Mouse (Mus musculus): Measurements from ENCODE around the gene Atp10b. TPM values are rescaled to one million over a fixed set of nuclear protein-coding genes. Genes with fewer than 3 reads are reported as not detected.

Gene Atp10b
- total and polyA plus RNA-seq, 2 experiments from 2014 or later: 2.7 TPM; not detected in 1

GRCm38 (mm10) chr11:43158814-43159213, 9.1 kb downstream of the Atp10b start:
- Histone ChIP-seq H3K27ac (ENCODE audit: low read depth) (no peak overlapping the region), H3K4me2 (ENCODE audit: low read depth, low read length) (no peak overlapping the region), H3K27me3 (ENCODE audit: control insufficient read depth, insufficient read depth, low read length) (no peaks in the 10 kb centered on the region), H3K4me3 (ENCODE audit: low read depth, low read length) (no peak overlapping the region), H3K36me3 (replicated peaks; ENCODE audit: control insufficient read depth, insufficient read depth, low read length) (no peaks in the 10 kb centered on the region), H3K9me3 (replicated peaks; ENCODE audit: control insufficient read depth, low read length) (no peaks in the 10 kb centered on the region), H3K9ac (replicated peaks; ENCODE audit: low read depth, low read length) (no peak overlapping the region), H3K4me1 (ENCODE audit: control insufficient read depth, insufficient read depth) (no peaks in the 10 kb centered on the region)
- WGBS: 55% methylated on average over 1 of the region's 1 CpGs
- no peak for ATAC-seq (ENCODE audit: insufficient read depth, low read depth)
- no peak for DNase-seq (ENCODE audit: low spot score)
- TF ChIP-seq CTCF (IDR thresholded peaks at IDR 0.05; ENCODE audit: low read depth) (no peak), EP300 (IDR thresholded peaks at IDR 0.05; ENCODE audit: low read depth) (no peak)

DNA sequence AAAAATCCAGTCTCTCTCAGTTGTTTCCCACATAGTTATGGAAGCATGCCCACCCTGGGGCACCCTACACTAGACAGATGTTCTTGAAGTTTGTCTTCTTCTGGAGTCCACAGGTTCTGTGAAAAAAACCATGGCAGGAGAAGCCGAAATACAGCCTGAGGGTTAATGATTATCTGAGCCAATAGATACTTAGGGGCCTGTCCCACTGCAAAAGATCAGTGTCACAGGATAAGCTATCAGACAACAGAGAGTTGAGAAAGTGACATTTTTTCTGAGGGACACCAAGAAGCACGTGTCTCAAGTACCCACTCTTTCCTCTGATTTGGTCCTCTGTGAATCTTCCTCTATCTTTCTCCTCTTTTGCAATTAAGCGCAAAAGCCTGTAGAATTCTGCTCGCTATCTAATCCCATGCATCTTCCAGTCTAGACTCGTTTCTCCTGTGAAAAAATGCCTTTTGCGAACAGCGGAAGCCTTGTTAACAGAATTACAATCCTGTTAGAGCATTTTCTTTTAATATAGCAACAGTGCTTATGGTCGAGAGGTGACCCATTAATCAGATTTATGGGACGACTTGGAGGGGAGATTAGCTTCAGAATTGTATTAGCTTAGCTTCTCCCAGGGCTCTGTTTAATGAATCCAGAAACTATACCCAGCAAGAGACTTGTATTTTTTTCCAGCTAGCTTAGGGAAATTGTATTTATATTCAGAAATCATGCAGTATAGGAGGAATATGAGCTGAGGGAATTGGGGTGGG, 10.7 kb downstream of the Atp10b start:
- H3K4me3 ChIP-seq (ENCODE audit: low read depth, low read length): no peak overlapping the region
- no peaks in the 10 kb centered on the region for H3K27me3 ChIP-seq (ENCODE audit: control insufficient read depth, insufficient read depth, low read length)
- WGBS: 64% methylated on average over 9 of the region's 9 CpGs
- no peaks in the 10 kb centered on the region for H3K36me3 ChIP-seq (replicated peaks; ENCODE audit: control insufficient read depth, insufficient read depth, low read length)
- no peaks in the 10 kb centered on the region for H3K9me3 ChIP-seq (replicated peaks; ENCODE audit: control insufficient read depth, low read length)
- TF ChIP-seq EP300 (IDR thresholded peaks at IDR 0.05; ENCODE audit: low read depth) (no peak), CTCF (IDR thresholded peaks at IDR 0.05; ENCODE audit: low read depth) (no peak)
- no peak overlapping the region for H3K4me2 ChIP-seq (ENCODE audit: low read depth, low read length)
- no peak overlapping the region for H3K27ac ChIP-seq (ENCODE audit: low read depth)
- no peak for ATAC-seq (ENCODE audit: insufficient read depth, low read depth)
- H3K4me1 ChIP-seq (ENCODE audit: control insufficient read depth, insufficient read depth): no peaks in the 10 kb centered on the region
- no peak for DNase-seq (ENCODE audit: low spot score)
- no peak overlapping the region for H3K9ac ChIP-seq (replicated peaks; ENCODE audit: low read depth, low read length)

DNA sequence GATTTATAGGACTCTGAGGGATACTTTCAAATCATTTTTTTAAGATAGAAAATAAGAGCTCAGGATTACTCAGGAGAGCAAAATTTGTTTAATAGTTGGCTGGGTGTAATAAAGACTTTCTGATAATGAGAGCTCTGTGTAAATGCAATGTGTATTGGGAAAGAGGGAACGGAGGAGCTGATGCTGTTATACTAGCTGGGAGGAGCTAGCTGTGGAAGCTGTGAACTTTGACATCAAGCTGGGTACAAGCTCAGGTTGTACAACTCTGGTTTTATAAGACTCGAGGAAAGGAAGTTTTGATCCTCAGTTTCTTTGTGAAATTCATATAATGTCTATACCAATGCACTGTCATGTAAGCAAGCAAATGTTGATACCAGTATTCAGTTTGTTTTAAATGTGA, 20.9 kb downstream of the Atp10b start:
- Histone ChIP-seq H3K36me3 (replicated peaks; ENCODE audit: control insufficient read depth, insufficient read depth, low read length) (no peaks in the 10 kb centered on the region), H3K4me3 (ENCODE audit: low read depth, low read length) (no peak overlapping the region), H3K27me3 (ENCODE audit: control insufficient read depth, insufficient read depth, low read length) (no peaks in the 10 kb centered on the region), H3K27ac (ENCODE audit: low read depth) (no peak overlapping the region), H3K9me3 (replicated peaks; ENCODE audit: control insufficient read depth, low read length) (no peaks in the 10 kb centered on the region), H3K9ac (replicated peaks; ENCODE audit: low read depth, low read length) (no peak overlapping the region), H3K4me2 (ENCODE audit: low read depth, low read length) (no peak overlapping the region), H3K4me1 (ENCODE audit: control insufficient read depth, insufficient read depth) (no peaks in the 10 kb centered on the region)
- DNase-seq (ENCODE audit: low spot score) (no peak), ATAC-seq (ENCODE audit: insufficient read depth, low read depth) (no peak)
- WGBS: 72% methylated on average over 2 of the region's 2 CpGs
- no peak for TF ChIP-seq EP300 (IDR thresholded peaks at IDR 0.05; ENCODE audit: low read depth)
- no peak for TF ChIP-seq CTCF (IDR thresholded peaks at IDR 0.05; ENCODE audit: low read depth)

DNA sequence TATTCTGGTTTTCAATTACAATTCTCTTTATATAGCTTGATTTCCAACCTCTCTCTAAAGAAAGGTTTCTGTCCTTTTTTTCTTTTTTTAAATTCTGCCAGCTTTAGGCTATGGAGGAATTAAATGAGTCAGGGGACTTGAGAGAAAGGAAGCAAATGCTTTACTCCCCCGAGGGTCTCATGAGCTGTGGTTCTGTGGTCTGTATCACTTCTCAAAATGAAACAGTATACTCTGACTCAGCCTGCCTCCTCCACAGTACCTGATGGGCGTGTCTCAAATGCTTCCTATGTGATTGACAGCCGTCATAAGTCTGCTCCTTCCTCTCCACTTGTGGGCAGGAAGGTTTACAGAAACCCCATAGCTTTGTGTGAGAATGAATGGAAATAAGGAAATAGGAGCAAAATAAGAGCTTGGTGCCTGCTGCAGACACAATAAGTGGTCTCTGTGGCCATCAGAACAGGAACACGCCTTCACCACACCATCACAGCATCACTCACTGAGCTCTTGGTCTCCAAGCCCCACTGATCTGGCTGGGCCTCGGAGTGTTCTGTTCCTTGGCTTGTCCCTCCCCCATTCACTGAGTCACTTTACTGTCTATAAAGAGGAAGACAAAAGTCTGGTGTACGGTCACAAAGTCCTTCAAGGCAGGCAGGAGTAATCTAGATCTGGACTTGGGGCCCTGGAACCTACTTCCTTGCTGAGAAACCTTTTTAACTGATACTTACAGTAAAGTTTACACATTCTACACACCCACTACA, 24.9 kb downstream of the Atp10b start:
- H3K36me3 ChIP-seq (replicated peaks; ENCODE audit: control insufficient read depth, insufficient read depth, low read length): no peaks in the 10 kb centered on the region
- H3K9ac ChIP-seq (replicated peaks; ENCODE audit: low read depth, low read length): no peak overlapping the region
- H3K9me3 ChIP-seq (replicated peaks; ENCODE audit: control insufficient read depth, low read length): no peaks in the 10 kb centered on the region
- no peak for DNase-seq (ENCODE audit: low spot score)
- H3K4me1 ChIP-seq (ENCODE audit: control insufficient read depth, insufficient read depth): no peaks in the 10 kb centered on the region
- no peak overlapping the region for H3K4me2 ChIP-seq (ENCODE audit: low read depth, low read length)
- H3K27me3 ChIP-seq (ENCODE audit: control insufficient read depth, insufficient read depth, low read length): no peaks in the 10 kb centered on the region
- H3K27ac ChIP-seq (ENCODE audit: low read depth): no peak overlapping the region
- ATAC-seq (ENCODE audit: insufficient read depth, low read depth): no peak
- WGBS: 54% methylated on average over 6 of the region's 6 CpGs
- no peak overlapping the region for H3K4me3 ChIP-seq (ENCODE audit: low read depth, low read length)
- TF ChIP-seq EP300 (IDR thresholded peaks at IDR 0.05; ENCODE audit: low read depth): no peak
- no peak for TF ChIP-seq CTCF (IDR thresholded peaks at IDR 0.05; ENCODE audit: low read depth)

GRCm38 (mm10) chr11:43182401-43182800, 32.7 kb downstream of the Atp10b start:
- Histone ChIP-seq H3K4me2 (ENCODE audit: low read depth, low read length) (no peak overlapping the region), H3K9me3 (replicated peaks; ENCODE audit: control insufficient read depth, low read length) (no peaks in the 10 kb centered on the region), H3K36me3 (replicated peaks; ENCODE audit: control insufficient read depth, insufficient read depth, low read length) (no peaks in the 10 kb centered on the region), H3K4me3 (ENCODE audit: low read depth, low read length) (no peak overlapping the region), H3K27me3 (ENCODE audit: control insufficient read depth, insufficient read depth, low read length) (no peaks in the 10 kb centered on the region), H3K27ac (ENCODE audit: low read depth) (no peak overlapping the region), H3K9ac (replicated peaks; ENCODE audit: low read depth, low read length) (no peak overlapping the region), H3K4me1 (ENCODE audit: control insufficient read depth, insufficient read depth) (peaks cover 6% of the 10 kb centered on the region; the same call in 1 of the 2 replicates)
- DNase-seq (ENCODE audit: low spot score): no peak
- no peak for ATAC-seq (ENCODE audit: insufficient read depth, low read depth)
- no peak for TF ChIP-seq CTCF (IDR thresholded peaks at IDR 0.05; ENCODE audit: low read depth)
- no peak for TF ChIP-seq EP300 (IDR thresholded peaks at IDR 0.05; ENCODE audit: low read depth)
- WGBS: 64% methylated on average over 2 of the region's 2 CpGs
